In genomic region chr15:89060032-89060681, GRCm38 (mm10) we compare ENCODE assay signal across 7 mouse cellular contexts. TPM values are rescaled to one million over a fixed set of nuclear protein-coding genes. Genes with fewer than 3 reads are reported as not detected.
DNase-seq lines count a peak whose midpoint lies in the region; ATAC-seq and TF ChIP-seq lines count a peak whose summit lies in the region.

No protein-coding gene starts in this region.

- no peak overlapping the region for H3K9ac ChIP-seq in lung, postnatal 0 days (replicated peaks; ENCODE audit: low read depth)
- peak overlapping the region; percentile 33 for H3K9ac ChIP-seq in embryonic facial prominence, embryonic 15.5 days
- peak overlapping the region; percentile 54 for H3K9ac ChIP-seq in intestine, embryonic 15.5 days
- peak overlapping the region; percentile 76 for H3K9ac ChIP-seq in midbrain, embryonic 15.5 days

- ATAC-seq in lung, postnatal 0 days = peak; percentile 46
- no peak for ATAC-seq in embryonic facial prominence, embryonic 15.5 days (ENCODE audit: insufficient number of reproducible peaks, low FRiP score, low TSS enrichment, low read depth)
- ATAC-seq in intestine, embryonic 15.5 days = peak; percentile 48
- peak; percentile 76 for ATAC-seq in midbrain, embryonic 15.5 days (replicated peaks)

- no peak for TF ChIP-seq EP300 in lung, postnatal 0 days (IDR thresholded peaks at IDR 0.05)

- H3K4me2 ChIP-seq in lung, postnatal 0 days (replicated peaks; ENCODE audit: low read depth, low read length) = peak overlapping the region; percentile 96
- peak overlapping the region; percentile 89 for H3K4me2 ChIP-seq in embryonic facial prominence, embryonic 15.5 days (replicated peaks)
- peak overlapping the region; percentile 97 for H3K4me2 ChIP-seq in intestine, embryonic 15.5 days (replicated peaks)
- peak overlapping the region; percentile 63 for H3K4me2 ChIP-seq in midbrain, embryonic 15.5 days

- H3K27ac ChIP-seq in lung, postnatal 0 days (ENCODE audit: low read length) = no peak overlapping the region
- no peak overlapping the region for H3K27ac ChIP-seq in embryonic facial prominence, embryonic 15.5 days (replicated peaks)
- H3K27ac ChIP-seq in intestine, embryonic 15.5 days = no peak overlapping the region
- peak overlapping the region; percentile 63 for H3K27ac ChIP-seq in midbrain, embryonic 15.5 days

- DNase-seq in lung, postnatal 0 days (ENCODE audit: low spot score) = no peak
- no peak for DNase-seq in lung, postnatal 14 days
- DNase-seq in cerebellum, adult 8-10 months = peak; percentile 69
- no peak for DNase-seq in B cell, adult 2 months

- WGBS in lung, postnatal 0 days = 4% methylated on average over 19 of the region's 48 CpGs
- 2% methylated on average over 45 of the region's 48 CpGs for WGBS in embryonic facial prominence, embryonic 15.5 days
- WGBS in intestine, embryonic 15.5 days = 3% methylated on average over 42 of the region's 48 CpGs
- 1% methylated on average over 36 of the region's 48 CpGs for WGBS in midbrain, embryonic 15.5 days

- peaks cover 33% of the 10 kb centered on the region for H3K27me3 ChIP-seq in lung, postnatal 0 days (replicated peaks; ENCODE audit: insufficient read depth, low read length)
- H3K27me3 ChIP-seq in embryonic facial prominence, embryonic 15.5 days = peaks cover 50% of the 10 kb centered on the region
- peaks cover 27% of the 10 kb centered on the region for H3K27me3 ChIP-seq in intestine, embryonic 15.5 days (replicated peaks)
- H3K27me3 ChIP-seq in midbrain, embryonic 15.5 days (replicated peaks) = peaks cover 3% of the 10 kb centered on the region; the same call in 1 of the 2 replicates

- no peaks in the 10 kb centered on the region for H3K9me3 ChIP-seq in lung, postnatal 0 days (ENCODE audit: low read length)
- no peaks in the 10 kb centered on the region for H3K9me3 ChIP-seq in embryonic facial prominence, embryonic 15.5 days (replicated peaks)
- no peaks in the 10 kb centered on the region for H3K9me3 ChIP-seq in intestine, embryonic 15.5 days
- no peaks in the 10 kb centered on the region for H3K9me3 ChIP-seq in midbrain, embryonic 15.5 days

- no peaks in the 10 kb centered on the region for H3K4me1 ChIP-seq in lung, postnatal 0 days (ENCODE audit: insufficient read depth, low read depth, low read length)
- H3K4me1 ChIP-seq in embryonic facial prominence, embryonic 15.5 days = peaks cover 9% of the 10 kb centered on the region; the same call in 1 of the 2 replicates
- no peaks in the 10 kb centered on the region; the same call in 1 of the 2 replicates for H3K4me1 ChIP-seq in intestine, embryonic 15.5 days (replicated peaks)
- H3K4me1 ChIP-seq in midbrain, embryonic 15.5 days = peaks cover 21% of the 10 kb centered on the region

- TF ChIP-seq CTCF in lung, postnatal 0 days (IDR thresholded peaks at IDR 0.05) = no peak

- no peaks in the 10 kb centered on the region for H3K36me3 ChIP-seq in lung, postnatal 0 days (ENCODE audit: insufficient read depth, low read length)
- H3K36me3 ChIP-seq in embryonic facial prominence, embryonic 15.5 days = no peaks in the 10 kb centered on the region
- H3K36me3 ChIP-seq in intestine, embryonic 15.5 days = no peaks in the 10 kb centered on the region
- no peaks in the 10 kb centered on the region for H3K36me3 ChIP-seq in midbrain, embryonic 15.5 days (replicated peaks)

- H3K4me3 ChIP-seq in lung, postnatal 0 days (ENCODE audit: low read depth, low read length) = peak overlapping the region; percentile 53
- H3K4me3 ChIP-seq in embryonic facial prominence, embryonic 15.5 days (replicated peaks) = peak overlapping the region; percentile 58
- peak overlapping the region; percentile 57 for H3K4me3 ChIP-seq in intestine, embryonic 15.5 days (replicated peaks)
- peak overlapping the region; percentile 78 for H3K4me3 ChIP-seq in midbrain, embryonic 15.5 days

RNA-seq across cellular contexts. Expression of gene Panx2, which starts 0.6 kb away (rescaled TPM):
- 0.11 and 0.18 TPM in 2 replicates for polyA plus RNA-seq in lung, postnatal 0 days (2015; fragmentation: Nextera tagmentation; extraction: Ambion mirVana)
- 0.33 and 0.84 TPM in 2 replicates for polyA plus RNA-seq in embryonic facial prominence, embryonic 15.5 days (2015; fragmentation: Nextera tagmentation; extraction: Ambion mirVana)
- polyA plus RNA-seq in intestine, embryonic 15.5 days (2015; fragmentation: Nextera tagmentation; extraction: Ambion mirVana) = 0.21 and 0.59 TPM in 2 replicates
- polyA plus RNA-seq in midbrain, embryonic 15.5 days (2015; fragmentation: Nextera tagmentation; extraction: Ambion mirVana) = 8.5 and 9.1 TPM in 2 replicates

RNA-seq across cellular contexts. Expression of gene Trabd, which starts 14.8 kb away (rescaled TPM):
- polyA plus RNA-seq in lung, postnatal 0 days (2015; fragmentation: Nextera tagmentation; extraction: Ambion mirVana) = 41.8 and 43.4 TPM in 2 replicates
- 53.8 and 55.6 TPM in 2 replicates for polyA plus RNA-seq in embryonic facial prominence, embryonic 15.5 days (2015; fragmentation: Nextera tagmentation; extraction: Ambion mirVana)
- 46.4 and 56.6 TPM in 2 replicates for polyA plus RNA-seq in intestine, embryonic 15.5 days (2015; fragmentation: Nextera tagmentation; extraction: Ambion mirVana)
- polyA plus RNA-seq in midbrain, embryonic 15.5 days (2015; fragmentation: Nextera tagmentation; extraction: Ambion mirVana) = 39.3 and 40.2 TPM in 2 replicates

RNA-seq across cellular contexts. Expression of gene Selenoo, which starts 28.7 kb away (rescaled TPM):
- 13.9 and 16.0 TPM in 2 replicates for polyA plus RNA-seq in lung, postnatal 0 days (2015; fragmentation: Nextera tagmentation; extraction: Ambion mirVana)
- polyA plus RNA-seq in embryonic facial prominence, embryonic 15.5 days (2015; fragmentation: Nextera tagmentation; extraction: Ambion mirVana) = 20.7 and 20.9 TPM in 2 replicates
- 15.9 and 17.6 TPM in 2 replicates for polyA plus RNA-seq in intestine, embryonic 15.5 days (2015; fragmentation: Nextera tagmentation; extraction: Ambion mirVana)
- 20.4 and 22.4 TPM in 2 replicates for polyA plus RNA-seq in midbrain, embryonic 15.5 days (2015; fragmentation: Nextera tagmentation; extraction: Ambion mirVana)
